Mouse (Mus musculus) cortical plate, adult 2 months (tissue): ENCODE measurements around the gene Prickle2.

Experiments used
- CTCF ChIP-seq: fragments of 200-500 bp; IDR thresholded peaks from 2 replicates; pipeline ENCODE4 v1.5.1; 2011; ENCODE audit warnings: mild to moderate bottlenecking, control low read depth, low read length; ENCODE audit not compliant: insufficient read depth; ENCODE audit errors: extremely low read depth
- POLR2A ChIP-seq: fragments of 200-500 bp; IDR thresholded peaks from 2 replicates; pipeline ENCODE4 v1.6.1; 2011; ENCODE audit warnings: mild to moderate bottlenecking, low read length, control low read depth; ENCODE audit not compliant: insufficient read depth; ENCODE audit errors: extremely low read depth

- no peak for TF ChIP-seq POLR2A
- no peak for TF ChIP-seq CTCF
Measured at GRCm38 (mm10) chr6:92749420-92749819, 43.5 kb upstream of the Prickle2 start.
